Mouse (Mus musculus): ENCODE results near the gene Gng7. TPM values are rescaled to one million over a fixed set of nuclear protein-coding genes. Genes with fewer than 3 reads are reported as not detected.

Gene Gng7
- polyA plus RNA-seq, 1 experiment from 2014 or later, result 1.3 TPM

DNA sequence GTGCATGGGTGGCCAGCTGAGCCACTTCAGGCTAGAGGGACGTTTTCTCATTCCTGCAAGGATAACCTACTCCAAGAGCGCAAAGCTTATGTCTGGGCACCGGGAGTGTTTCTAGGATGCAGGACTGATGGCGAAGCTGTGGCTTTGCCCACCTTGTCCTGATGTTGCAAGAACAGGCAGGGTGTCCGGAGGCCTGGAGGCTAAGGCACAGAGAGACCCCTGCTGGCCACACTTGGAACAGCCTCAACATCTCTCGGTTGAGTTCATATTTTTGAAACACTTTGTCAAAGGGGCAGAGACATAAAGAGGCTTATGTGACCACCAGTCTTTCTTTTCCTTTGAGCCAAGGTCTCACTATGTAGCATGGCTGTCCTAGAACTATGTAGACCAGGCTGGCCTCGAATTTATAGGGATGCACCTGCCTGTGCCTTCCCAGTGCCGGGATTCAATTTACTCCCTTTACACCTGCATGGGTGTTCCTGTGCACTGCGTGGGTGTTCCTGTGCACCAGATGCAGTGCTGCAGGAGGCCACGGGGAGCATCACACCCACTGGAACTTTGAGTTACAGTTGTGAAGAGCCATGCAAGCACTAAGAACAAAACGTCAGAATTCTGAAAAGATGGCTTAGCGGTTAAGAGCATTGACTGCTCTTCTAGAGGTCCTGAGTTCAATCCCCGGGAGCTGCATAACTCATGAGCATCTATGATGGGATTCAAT lies 26.9 kb upstream of the Gng7 start:
- Histone ChIP-seq H3K27ac (ENCODE audit: low read depth) (no peak overlapping the region), H3K4me1 (ENCODE audit: insufficient read depth) (peaks cover 5% of the 10 kb centered on the region; the same call in 1 of the 2 replicates), H3K4me3 (ENCODE audit: low read depth, low read length) (no peak overlapping the region), H3K9me3 (ENCODE audit: low read length) (no peaks in the 10 kb centered on the region), H3K27me3 (ENCODE audit: insufficient read depth, low read length) (no peaks in the 10 kb centered on the region), H3K9ac (replicated peaks) (no peak overlapping the region), H3K4me2 (ENCODE audit: low read depth, low read length) (no peak overlapping the region), H3K36me3 (replicated peaks; ENCODE audit: insufficient read depth, low read length) (peaks cover 28% of the 10 kb centered on the region)
- ATAC-seq, result no peak
- DNase-seq, result peak; percentile 79
- TF ChIP-seq EP300 (IDR thresholded peaks at IDR 0.05; ENCODE audit: low read depth) (no peak), CTCF (IDR thresholded peaks at IDR 0.05; ENCODE audit: low read depth) (peak; percentile 91)
- 30% methylated on average over 13 of the region's 13 CpGs for WGBS (ENCODE audit: insufficient replicate concordance)

- TF ChIP-seq EP300 (IDR thresholded peaks at IDR 0.05; ENCODE audit: low read depth) (0 out of 2 replicates have a peak, but pooled peaks have one; percentile 49), CTCF (IDR thresholded peaks at IDR 0.05; ENCODE audit: low read depth) (no peak)
Measured at GRCm38 (mm10) chr10:81036988-81037580, 22.3 kb upstream of the Gng7 start, which contains the start of gene Slc39a3. TSS of gene Slc39a3 (minus strand) at chr10:81037426.

GRCm38 (mm10) chr10:81036251-81036650 lies 21.5 kb upstream of the Gng7 start:
- Histone ChIP-seq H3K9me3 (ENCODE audit: low read length) (no peaks in the 10 kb centered on the region), H3K27me3 (ENCODE audit: insufficient read depth, low read length) (no peaks in the 10 kb centered on the region), H3K4me2 (ENCODE audit: low read depth, low read length) (no peak overlapping the region), H3K4me3 (ENCODE audit: low read depth, low read length) (no peak overlapping the region), H3K36me3 (replicated peaks; ENCODE audit: insufficient read depth, low read length) (0 out of 2 replicates have a peak, but pooled peaks cover 5% of the 10 kb centered on the region), H3K9ac (replicated peaks) (no peak overlapping the region), H3K4me1 (ENCODE audit: insufficient read depth) (peaks cover 5% of the 10 kb centered on the region; the same call in 1 of the 2 replicates), H3K27ac (ENCODE audit: low read depth) (no peak overlapping the region)
- ATAC-seq, result no peak
- 75% methylated on average over 7 of the region's 7 CpGs for WGBS (ENCODE audit: insufficient replicate concordance)
- no peak for TF ChIP-seq EP300 (IDR thresholded peaks at IDR 0.05; ENCODE audit: low read depth)
- TF ChIP-seq CTCF (IDR thresholded peaks at IDR 0.05; ENCODE audit: low read depth), result peak; percentile 49
- DNase-seq, result peak; percentile 40

More at GRCm38 (mm10) chr10:81036988-81037580, 22.3 kb upstream of the Gng7 start, which contains the start of gene Slc39a3:
- 1% methylated on average over 35 of the region's 35 CpGs for whole genome bisulfite sequencing (ENCODE audit: insufficient replicate concordance)
- Histone ChIP-seq H3K9me3 (ENCODE audit: low read length) (no peaks in the 10 kb centered on the region), H3K4me1 (ENCODE audit: insufficient read depth) (peaks cover 5% of the 10 kb centered on the region; the same call in 1 of the 2 replicates), H3K4me2 (ENCODE audit: low read depth, low read length) (peak within 1 kb of the TSS; percentile 82), H3K4me3 (ENCODE audit: low read depth, low read length) (peak within 1 kb of the TSS; percentile 67), H3K9ac (replicated peaks) (peak within 1 kb of the TSS; percentile 70), H3K27me3 (ENCODE audit: insufficient read depth, low read length) (no peaks in the 10 kb centered on the region), H3K27ac (ENCODE audit: low read depth) (peak within 1 kb of the TSS; percentile 53), H3K36me3 (replicated peaks; ENCODE audit: insufficient read depth, low read length) (0 out of 2 replicates have a peak, but pooled peaks cover 2% of the 10 kb centered on the region)
- ATAC-seq (peak; percentile 99), DNase-seq (peak; percentile 96)

GRCm38 (mm10) chr10:81033586-81033985 lies 18.8 kb upstream of the Gng7 start:
- H3K27ac ChIP-seq (ENCODE audit: low read depth), result no peak overlapping the region
- DNase-seq, result no peak
- no peak overlapping the region for H3K4me2 ChIP-seq (ENCODE audit: low read depth, low read length)
- no peaks in the 10 kb centered on the region for H3K27me3 ChIP-seq (ENCODE audit: insufficient read depth, low read length)
- WGBS (ENCODE audit: insufficient replicate concordance), result 76% methylated on average over 10 of the region's 10 CpGs
- H3K9ac ChIP-seq (replicated peaks), result no peak overlapping the region
- no peak for ATAC-seq
- no peak overlapping the region for H3K4me3 ChIP-seq (ENCODE audit: low read depth, low read length)
- H3K9me3 ChIP-seq (ENCODE audit: low read length), result no peaks in the 10 kb centered on the region
- peaks cover 5% of the 10 kb centered on the region; the same call in 1 of the 2 replicates for H3K4me1 ChIP-seq (ENCODE audit: insufficient read depth)
- 0 out of 2 replicates have a peak, but pooled peaks cover 8% of the 10 kb centered on the region for H3K36me3 ChIP-seq (replicated peaks; ENCODE audit: insufficient read depth, low read length)
- TF ChIP-seq EP300 (IDR thresholded peaks at IDR 0.05; ENCODE audit: low read depth), result no peak

- 0 out of 2 replicates have a peak, but pooled peaks cover 8% of the 10 kb centered on the region for H3K36me3 ChIP-seq (replicated peaks; ENCODE audit: insufficient read depth, low read length)
- TF ChIP-seq CTCF (IDR thresholded peaks at IDR 0.05; ENCODE audit: low read depth) (no peak), EP300 (IDR thresholded peaks at IDR 0.05; ENCODE audit: low read depth) (no peak)
- H3K9ac ChIP-seq (replicated peaks), result no peak overlapping the region
- H3K27me3 ChIP-seq (ENCODE audit: insufficient read depth, low read length), result peaks cover 20% of the 10 kb centered on the region
- DNase-seq (no peak), ATAC-seq (no peak)
- no peak overlapping the region for H3K4me2 ChIP-seq (ENCODE audit: low read depth, low read length)
- 69% methylated on average over 10 of the region's 10 CpGs for WGBS (ENCODE audit: insufficient replicate concordance)
- no peak overlapping the region for H3K27ac ChIP-seq (ENCODE audit: low read depth)
- H3K4me3 ChIP-seq (ENCODE audit: low read depth, low read length), result no peak overlapping the region
- no peaks in the 10 kb centered on the region for H3K9me3 ChIP-seq (ENCODE audit: low read length)
- H3K4me1 ChIP-seq (ENCODE audit: insufficient read depth), result no peaks in the 10 kb centered on the region; the same call in 1 of the 2 replicates
Measured at GRCm38 (mm10) chr10:81029031-81029430, 14.3 kb upstream of the Gng7 start.

DNA sequence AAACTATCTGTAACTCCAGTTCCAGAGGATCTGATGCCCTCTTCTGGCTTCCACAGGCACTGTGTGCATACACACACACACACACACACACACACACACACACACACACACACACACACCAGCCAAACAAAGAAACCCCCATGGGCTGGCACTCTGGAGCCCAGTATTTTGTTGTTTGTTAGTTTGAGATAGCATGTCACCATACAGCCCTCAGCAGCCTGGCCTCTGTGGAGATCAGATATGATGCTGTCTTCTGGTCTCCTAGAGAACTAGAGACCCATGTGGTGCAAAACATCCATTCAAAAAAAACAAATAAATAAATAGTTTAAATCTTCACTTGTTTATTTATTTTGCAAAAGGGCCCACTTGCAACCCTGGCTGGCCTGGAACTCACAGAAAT lies 13.5 kb upstream of the Gng7 start:
- no peak for TF ChIP-seq CTCF (IDR thresholded peaks at IDR 0.05; ENCODE audit: low read depth)
- no peak for TF ChIP-seq EP300 (IDR thresholded peaks at IDR 0.05; ENCODE audit: low read depth)
- no peak overlapping the region for H3K4me2 ChIP-seq (ENCODE audit: low read depth, low read length)
- H3K4me3 ChIP-seq (ENCODE audit: low read depth, low read length), result no peak overlapping the region
- no peaks in the 10 kb centered on the region; the same call in 1 of the 2 replicates for H3K4me1 ChIP-seq (ENCODE audit: insufficient read depth)
- H3K27me3 ChIP-seq (ENCODE audit: insufficient read depth, low read length), result peaks cover 26% of the 10 kb centered on the region
- 0 out of 2 replicates have a peak, but pooled peaks cover 6% of the 10 kb centered on the region for H3K36me3 ChIP-seq (replicated peaks; ENCODE audit: insufficient read depth, low read length)
- DNase-seq (no peak), ATAC-seq (no peak)
- no peak overlapping the region for H3K9ac ChIP-seq (replicated peaks)
- H3K9me3 ChIP-seq (ENCODE audit: low read length), result no peaks in the 10 kb centered on the region
- no peak overlapping the region for H3K27ac ChIP-seq (ENCODE audit: low read depth)
